ENCODE assay signal across 19 mouse cellular contexts in genomic region chr8:115429291-115429883, GRCm38 (mm10).
DNase-seq lines count a peak whose midpoint lies in the region; ATAC-seq and TF ChIP-seq lines count a peak whose summit lies in the region.
"Had no signal": no experiment of that assay in that cellular context is flagged by ENCODE, and none has a peak within 500 bp of the region (broad histone marks: within the 10 kb centered on the region; RNA-seq: fewer than 3 reads in every experiment).

No protein-coding gene starts in this region.

- H3K4me1 ChIP-seq in liver, adult 2 months (ENCODE audit: control insufficient read depth, insufficient read depth, low read length) = peaks cover 2% of the 10 kb centered on the region

- DNase-seq in adrenal gland, postnatal 10 days = peak; percentile 37
- no peak for DNase-seq in adrenal gland, adult 18-20 months (ENCODE audit: low spot score in 2 of 2)
- peak; percentile 28 for DNase-seq in heart, adult 8-10 months (ENCODE audit: low spot score)
- no peak for DNase-seq in heart, postnatal 10 days
- DNase-seq in liver, adult 2 months (ENCODE audit: extremely low read depth, low read depth, low spot score) = peak; percentile 32
- no peak for DNase-seq in liver
- no peak for DNase-seq in ovary, postnatal 36 days (ENCODE audit: low spot score)
- DNase-seq: gastrocnemius, adult 2 months; kidney, adult 11 months; kidney, postnatal 36 days; left cerebral cortex, postnatal 4 days; lung, embryonic 14.5 days; lung, postnatal 4 days; thymus, postnatal 36 days had no signal

- no peak for TF ChIP-seq POLR2A in liver, adult 2 months (IDR thresholded peaks at IDR 0.05; ENCODE audit: extremely low read depth, insufficient read depth, low read length)

- no peak overlapping the region for H3K27ac ChIP-seq in liver, adult 2 months (replicated peaks; ENCODE audit: insufficient read depth, low read depth, low read length)
- H3K27ac ChIP-seq: hindbrain, embryonic 15.5 days; liver, embryonic 12.5 days; midbrain, embryonic 13.5 days had no signal

- WGBS in liver, adult 2 months = 90% methylated on average over 3 of the region's 3 CpGs

- ATAC-seq in erythroid progenitor cell, adult 5-6 weeks (replicated peaks; ENCODE audit: low FRiP score, poor library complexity, severe bottlenecking) = no peak
- ATAC-seq: liver, embryonic 12.5 days; midbrain, embryonic 13.5 days had no signal

- no peak for TF ChIP-seq CTCF in liver, adult 2 months (IDR thresholded peaks at IDR 0.05; ENCODE audit: low read depth, low read length)

- H3K27me3 ChIP-seq in liver, adult 2 months (ENCODE audit: control insufficient read depth, insufficient read depth, low read length) = no peaks in the 10 kb centered on the region
- H3K27me3 ChIP-seq: hindbrain, embryonic 15.5 days; liver, embryonic 12.5 days had no signal

- H3K36me3 ChIP-seq in liver, adult 2 months (ENCODE audit: control insufficient read depth, insufficient read depth, low read length) = no peaks in the 10 kb centered on the region
- H3K36me3 ChIP-seq: hindbrain, embryonic 15.5 days; liver, embryonic 12.5 days; midbrain, embryonic 13.5 days had no signal

- no peaks in the 10 kb centered on the region for H3K79me2 ChIP-seq in liver, adult 2 months (ENCODE audit: control insufficient read depth, insufficient read depth, low read length)

- H3K4me3 ChIP-seq in liver, adult 2 months (ENCODE audit: insufficient read depth, low read depth, low read length) = no peak overlapping the region
- H3K4me3 ChIP-seq: gastrocnemius, adult 2 months; hindbrain, embryonic 15.5 days; liver, embryonic 12.5 days; midbrain, embryonic 13.5 days; myocyte had no signal

- intact Hi-C loops in heart, postnatal 10 days (cut with DNase I) = no loop called here

- H3K9ac ChIP-seq in liver, adult 2 months (ENCODE audit: low read depth, low read length) = no peak overlapping the region
- H3K9ac ChIP-seq: hindbrain, embryonic 15.5 days; liver, embryonic 12.5 days; lung, embryonic 14.5 days; midbrain, embryonic 13.5 days had no signal

Comparison
In these comparisons a context has a peak if more than half of its experiments do, and no peak if none do; other contexts are left out.
1. DNase-seq: peak in adrenal gland, postnatal 10 days (single experiment), heart, adult 8-10 months (single experiment) and liver, adult 2 months (single experiment); none in adrenal gland, adult 18-20 months (0 of 2), heart, postnatal 10 days (0 of 2), liver (single experiment) and ovary, postnatal 36 days (single experiment).